Mouse (Mus musculus) C2C12 (cell line): ENCODE measurements around the gene Crebl2. TPM values are rescaled to one million over a fixed set of nuclear protein-coding genes. Genes with fewer than 3 reads are reported as not detected.

ENCODE experiments used
- H3K27me3 ChIP-seq: one replicate; pipeline ENCODE4 v1.6.1; 2011; ENCODE audit not compliant: control insufficient read depth, insufficient read depth, insufficient read length
- H3K36me3 ChIP-seq: one replicate; pipeline ENCODE4 v1.6.1; 2011; ENCODE audit not compliant: control insufficient read depth, insufficient read depth
- H3K4me3 ChIP-seq: one replicate; pipeline ENCODE4 v1.5.1; 2011; ENCODE audit warnings: mild to moderate bottlenecking, control low read depth; ENCODE audit not compliant: poor library complexity, insufficient read depth, severe bottlenecking
- H3K79me2 ChIP-seq: one replicate; pipeline ENCODE4 v1.6.1; 2011; ENCODE audit not compliant: control insufficient read depth, insufficient read depth
- H3K79me3 ChIP-seq: one replicate; pipeline ENCODE4 v1.6.1; 2011; ENCODE audit warnings: low read depth, control low read depth
- H3ac ChIP-seq: one replicate; pipeline ENCODE3; 2011; ENCODE audit warnings: low read depth; ENCODE audit not compliant: control insufficient read depth, insufficient read length
- CEBPB ChIP-seq: IDR thresholded peaks from one replicate; pipeline ENCODE4 v1.6.1; 2011; ENCODE audit warnings: low read depth, mild to moderate bottlenecking, control low read depth, moderate library complexity
- CTCF ChIP-seq: IDR thresholded peaks from one replicate; pipeline ENCODE4 v1.5.1; 2011; ENCODE audit not compliant: control insufficient read depth, insufficient read depth, insufficient read length
- FOSL1 ChIP-seq: IDR thresholded peaks from one replicate; pipeline ENCODE4 v1.8.0; 2011; ENCODE audit warnings: mild to moderate bottlenecking, low read length; ENCODE audit not compliant: poor library complexity, insufficient read depth, severe bottlenecking
- MAX ChIP-seq: IDR thresholded peaks from one replicate; pipeline ENCODE4 v1.6.1; 2011; ENCODE audit warnings: mild to moderate bottlenecking, control low read depth
- MYOD1 ChIP-seq: IDR thresholded peaks from one replicate; pipeline ENCODE4 v1.6.1; 2011; ENCODE audit warnings: low read depth; ENCODE audit not compliant: control insufficient read depth, insufficient read length
- MYOG ChIP-seq: IDR thresholded peaks from one replicate; pipeline ENCODE4 v1.6.1; 2011; ENCODE audit not compliant: control insufficient read depth, insufficient read length; ENCODE audit errors: extremely low read depth
- USF1 ChIP-seq: IDR thresholded peaks from one replicate; pipeline ENCODE4 v1.6.1; 2011; ENCODE audit warnings: low read depth, mild to moderate bottlenecking, control low read depth, moderate library complexity
- polyA plus RNA-seq: library from polyadenylated mRNA; unstranded; fragments of >200 nt; fragmentation: generic; extraction: Trizol; gene quantifications from one replicate; pipeline ENCODE4 v1.2.1, GENCODE M21; 2012; ENCODE audit warnings: missing spikeins

Crebl2 gene
- polyA plus RNA-seq, 1 experiment: 0.74 TPM

DNA sequence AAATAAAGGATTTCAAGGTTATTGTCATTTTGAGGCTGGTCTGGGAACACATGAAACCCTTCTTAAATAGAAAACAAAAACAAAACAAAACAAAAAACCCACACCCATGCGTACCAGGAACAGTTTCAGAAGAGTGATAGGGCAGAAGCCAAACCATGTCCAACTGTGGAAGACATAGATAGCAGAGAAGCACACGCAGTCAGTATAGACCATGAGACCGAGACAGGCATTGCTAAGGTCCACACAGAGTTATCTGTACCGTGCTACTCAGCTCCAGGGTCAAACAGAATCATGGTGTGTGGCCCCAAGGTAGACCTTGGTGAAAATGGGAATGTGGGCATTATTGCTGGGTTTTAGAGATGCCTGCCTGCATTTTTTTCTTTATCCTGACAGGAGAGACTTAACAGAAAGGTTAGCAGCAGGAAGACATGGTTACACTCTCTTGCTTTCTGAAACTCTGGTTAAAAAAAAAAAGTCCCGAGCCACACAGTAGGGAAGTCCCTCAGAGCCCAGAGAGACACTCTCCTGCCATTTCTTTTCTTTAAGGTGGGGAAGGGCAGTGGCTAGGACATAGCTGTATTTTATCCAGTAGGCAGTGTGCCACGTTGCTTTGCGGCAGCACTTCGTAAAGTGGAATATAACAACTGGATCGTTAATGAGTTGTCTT lies 4.8 kb downstream of the Crebl2 start:
- no peaks in the 10 kb centered on the region for H3K79me2 ChIP-seq
- no peaks in the 10 kb centered on the region for H3K27me3 ChIP-seq
- no peak overlapping the region for H3K4me3 ChIP-seq
- no peak for TF ChIP-seq MAX
- no peak for TF ChIP-seq MYOD1
- TF ChIP-seq CTCF: no peak
- TF ChIP-seq USF1: no peak
- TF ChIP-seq MYOG: no peak
- no peak for TF ChIP-seq FOSL1
- no peak for TF ChIP-seq CEBPB
- H3ac ChIP-seq: no peak overlapping the region
- H3K36me3 ChIP-seq: no peaks in the 10 kb centered on the region
- no peaks in the 10 kb centered on the region for H3K79me3 ChIP-seq

DNA sequence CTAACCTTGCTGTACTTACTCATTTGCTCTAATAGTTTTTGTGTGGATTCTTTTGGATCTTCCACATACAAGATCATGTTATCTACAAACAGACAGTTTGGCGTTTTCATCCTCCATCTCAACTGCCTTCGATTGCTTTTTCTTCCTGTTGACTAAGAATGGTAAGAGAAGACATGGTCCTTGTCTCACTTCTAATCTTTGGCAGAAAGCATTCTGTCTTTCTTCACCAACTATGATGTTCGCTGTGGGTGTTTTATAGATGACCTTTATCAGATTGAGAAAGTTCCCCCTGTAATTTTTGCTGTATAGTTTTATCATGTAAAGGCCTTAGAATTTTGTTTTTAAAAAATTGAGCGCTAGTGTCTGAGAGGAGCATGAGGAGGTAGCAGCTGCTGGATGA lies 8.2 kb downstream of the Crebl2 start:
- Histone ChIP-seq H3K4me3 (no peak overlapping the region), H3K27me3 (no peaks in the 10 kb centered on the region), H3K36me3 (no peaks in the 10 kb centered on the region), H3K79me2 (no peaks in the 10 kb centered on the region), H3ac (no peak overlapping the region), H3K79me3 (no peaks in the 10 kb centered on the region)
- TF ChIP-seq USF1: no peak
- TF ChIP-seq MYOG: no peak
- TF ChIP-seq MAX: no peak
- no peak for TF ChIP-seq CTCF
- no peak for TF ChIP-seq MYOD1
- TF ChIP-seq FOSL1: no peak
- TF ChIP-seq CEBPB: no peak

DNA sequence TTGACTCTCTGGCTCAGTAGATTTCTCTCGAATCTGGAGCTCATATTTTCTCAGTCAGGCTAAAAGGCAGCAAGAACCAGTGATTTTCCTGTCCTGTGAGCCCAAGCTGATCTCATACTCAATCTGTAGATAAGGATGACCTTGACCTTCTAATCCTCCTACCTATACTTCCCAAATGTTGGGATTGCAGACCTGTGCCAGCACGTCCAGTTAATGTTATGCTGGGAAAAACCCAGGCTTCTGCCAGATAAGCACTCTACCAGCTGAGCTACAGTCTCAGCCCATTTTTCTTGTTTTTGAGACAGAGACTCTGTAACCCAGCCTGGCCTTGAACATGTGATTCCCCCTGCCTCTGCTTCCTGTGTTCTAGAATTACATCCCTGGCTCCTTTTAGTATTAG lies 10.4 kb downstream of the Crebl2 start:
- no peak for TF ChIP-seq CEBPB
- no peak for TF ChIP-seq FOSL1
- TF ChIP-seq USF1: no peak
- TF ChIP-seq MAX: no peak
- TF ChIP-seq CTCF: no peak
- no peak for TF ChIP-seq MYOG
- TF ChIP-seq MYOD1: no peak
- H3ac ChIP-seq: no peak overlapping the region
- H3K79me2 ChIP-seq: no peaks in the 10 kb centered on the region
- H3K4me3 ChIP-seq: no peak overlapping the region
- no peaks in the 10 kb centered on the region for H3K36me3 ChIP-seq
- H3K79me3 ChIP-seq: no peaks in the 10 kb centered on the region
- H3K27me3 ChIP-seq: no peaks in the 10 kb centered on the region

DNA sequence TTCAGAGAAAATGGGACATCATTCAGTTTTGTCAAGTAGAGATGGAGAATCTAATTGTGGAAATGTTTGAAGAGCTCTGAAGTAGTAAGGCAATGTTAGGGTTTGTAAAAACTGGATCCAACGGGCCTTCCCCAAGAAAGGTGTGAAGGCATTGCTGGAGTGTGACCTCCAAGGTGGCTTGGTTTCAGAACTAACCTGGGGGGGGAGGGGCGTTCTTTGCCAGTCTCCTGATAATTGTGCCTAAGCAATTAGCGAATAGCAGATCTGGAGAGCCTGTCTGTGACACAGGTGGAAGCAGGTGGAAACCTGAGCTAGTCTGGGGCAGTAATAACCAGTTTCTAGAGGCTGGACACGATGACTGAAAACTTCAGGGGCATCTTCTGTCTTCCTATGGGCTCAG lies 15.8 kb downstream of the Crebl2 start:
- Histone ChIP-seq H3K79me2 (no peaks in the 10 kb centered on the region), H3K27me3 (no peaks in the 10 kb centered on the region), H3K36me3 (no peaks in the 10 kb centered on the region), H3ac (no peak overlapping the region), H3K79me3 (no peaks in the 10 kb centered on the region), H3K4me3 (no peak overlapping the region)
- TF ChIP-seq CTCF: no peak
- TF ChIP-seq USF1: no peak
- no peak for TF ChIP-seq CEBPB
- TF ChIP-seq FOSL1: no peak
- no peak for TF ChIP-seq MYOD1
- TF ChIP-seq MYOG: no peak
- no peak for TF ChIP-seq MAX

DNA sequence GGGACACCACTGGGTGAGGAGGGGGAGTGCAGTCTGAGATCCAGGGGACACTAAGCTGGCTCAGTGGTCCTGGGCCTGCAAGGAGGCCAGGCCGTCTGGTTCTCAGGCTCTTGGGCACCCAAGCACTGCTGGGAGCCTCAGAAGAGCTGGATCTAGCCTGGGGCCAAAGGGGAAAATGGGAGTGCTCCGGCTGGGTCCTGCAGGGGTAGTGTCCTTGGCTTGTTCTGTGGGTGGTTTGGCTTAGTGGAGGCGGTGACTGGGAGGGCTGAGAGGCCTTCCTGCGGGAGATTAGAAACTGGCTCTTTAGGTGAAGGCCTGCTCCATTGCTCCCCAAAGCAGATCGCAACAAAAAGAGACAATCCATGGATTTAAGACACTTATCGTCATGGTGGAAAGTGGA lies 16.4 kb downstream of the Crebl2 start:
- no peak for TF ChIP-seq CTCF
- TF ChIP-seq MYOG: no peak
- H3K27me3 ChIP-seq: no peaks in the 10 kb centered on the region
- H3K79me2 ChIP-seq: no peaks in the 10 kb centered on the region
- H3K79me3 ChIP-seq: no peaks in the 10 kb centered on the region
- H3K36me3 ChIP-seq: no peaks in the 10 kb centered on the region
- H3K4me3 ChIP-seq: no peak overlapping the region
- no peak overlapping the region for H3ac ChIP-seq

DNA sequence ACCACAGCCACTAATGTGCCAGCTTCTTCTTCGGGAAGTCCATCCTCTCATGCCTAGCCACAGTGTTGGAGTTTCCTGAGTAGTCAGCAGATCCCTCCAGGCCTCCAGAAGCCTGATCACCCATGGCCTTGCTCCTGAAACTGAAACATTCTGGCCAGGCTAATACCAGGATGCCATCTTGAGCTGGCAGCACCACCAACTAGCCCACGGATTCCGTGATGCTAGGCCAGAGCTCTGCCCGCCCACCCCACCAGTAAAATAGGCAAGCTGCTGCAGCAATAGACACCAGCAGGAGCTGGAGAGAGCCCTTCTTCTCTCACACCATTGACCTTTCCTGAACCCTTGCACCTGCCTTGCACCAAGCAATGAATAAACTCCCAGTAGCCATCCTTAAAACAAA lies 17.6 kb downstream of the Crebl2 start:
- Histone ChIP-seq H3K27me3 (no peaks in the 10 kb centered on the region), H3K36me3 (no peaks in the 10 kb centered on the region), H3ac (no peak overlapping the region), H3K79me3 (no peaks in the 10 kb centered on the region), H3K79me2 (no peaks in the 10 kb centered on the region), H3K4me3 (no peak overlapping the region)
- TF ChIP-seq MYOD1 (no peak), CEBPB (no peak), MAX (no peak), CTCF (no peak), FOSL1 (no peak), USF1 (no peak), MYOG (no peak)
